Mouse (Mus musculus) cerebellum, adult 18-20 months (tissue): ENCODE results near the gene Tbx19.

Experiments used
- DNase-seq, 2 experiments: peaks; one replicate each; pipeline ENCODE4 v3.0.0; 2021

Tbx19 gene

GRCm38 (mm10) chr1:165184178-165184577 lies 23.6 kb upstream of the Tbx19 start:
- no peak for DNase-seq

GRCm38 (mm10) chr1:165183400-165183799 lies 22.8 kb upstream of the Tbx19 start:
- DNase-seq, result no peak

- no peak for DNase-seq
Measured at GRCm38 (mm10) chr1:165179321-165179720, 18.7 kb upstream of the Tbx19 start.

GRCm38 (mm10) chr1:165178075-165178474 lies 17.5 kb upstream of the Tbx19 start:
- no peak for DNase-seq

GRCm38 (mm10) chr1:165174059-165174616 lies 13.6 kb upstream of the Tbx19 start:
- no peak for DNase-seq

- no peak for DNase-seq
Measured at GRCm38 (mm10) chr1:165171277-165171676, 10.7 kb upstream of the Tbx19 start.

- DNase-seq, result no peak
Measured at GRCm38 (mm10) chr1:165170157-165170556, 9.6 kb upstream of the Tbx19 start.

GRCm38 (mm10) chr1:165169462-165169861 lies 8.9 kb upstream of the Tbx19 start:
- no peak for DNase-seq

GRCm38 (mm10) chr1:165164920-165165319 lies 4.3 kb upstream of the Tbx19 start:
- no peak for DNase-seq

GRCm38 (mm10) chr1:165158841-165159240 lies 1.7 kb downstream of the Tbx19 start:
- DNase-seq, result no peak

GRCm38 (mm10) chr1:165154162-165154561 lies 6.4 kb downstream of the Tbx19 start:
- no peak for DNase-seq

GRCm38 (mm10) chr1:165151216-165151615 lies 9.4 kb downstream of the Tbx19 start:
- no peak for DNase-seq

GRCm38 (mm10) chr1:165142343-165142916 lies 18.1 kb downstream of the Tbx19 start:
- no peak for DNase-seq

- no peak for DNase-seq
Measured at GRCm38 (mm10) chr1:165140227-165140626, 20.3 kb downstream of the Tbx19 start.

- DNase-seq, result no peak
Measured at GRCm38 (mm10) chr1:165133858-165134257, 26.7 kb downstream of the Tbx19 start.

GRCm38 (mm10) chr1:165133279-165133678 lies 27.3 kb downstream of the Tbx19 start:
- DNase-seq, result no peak

- DNase-seq, result peak; percentile 56 to 72
Measured at GRCm38 (mm10) chr1:165132187-165132877, 28.2 kb downstream of the Tbx19 start.

GRCm38 (mm10) chr1:165129573-165129972 lies 31.0 kb downstream of the Tbx19 start:
- DNase-seq, result no peak

- no peak for DNase-seq
Measured at GRCm38 (mm10) chr1:165121096-165121495, 39.5 kb downstream of the Tbx19 start.

- peak; percentile 81 to 89 for DNase-seq
Measured at GRCm38 (mm10) chr1:165120349-165120898, 40.1 kb downstream of the Tbx19 start.

GRCm38 (mm10) chr1:165119760-165120159 lies 40.8 kb downstream of the Tbx19 start:
- DNase-seq, result peak in 1 of 2 experiments; percentile 9

GRCm38 (mm10) chr1:165119011-165119726 lies 41.4 kb downstream of the Tbx19 start:
- no peak for DNase-seq

- no peak for DNase-seq
Measured at GRCm38 (mm10) chr1:165114460-165115175, 46.0 kb downstream of the Tbx19 start.
